Mouse (Mus musculus): ENCODE measurements around the gene E130208F15Rik. TPM values are rescaled to one million over a fixed set of nuclear protein-coding genes. Genes with fewer than 3 reads are reported as not detected.

The E130208F15Rik gene
- polyA plus RNA-seq, 1 experiment from 2014 or later, result not detected

DNA sequence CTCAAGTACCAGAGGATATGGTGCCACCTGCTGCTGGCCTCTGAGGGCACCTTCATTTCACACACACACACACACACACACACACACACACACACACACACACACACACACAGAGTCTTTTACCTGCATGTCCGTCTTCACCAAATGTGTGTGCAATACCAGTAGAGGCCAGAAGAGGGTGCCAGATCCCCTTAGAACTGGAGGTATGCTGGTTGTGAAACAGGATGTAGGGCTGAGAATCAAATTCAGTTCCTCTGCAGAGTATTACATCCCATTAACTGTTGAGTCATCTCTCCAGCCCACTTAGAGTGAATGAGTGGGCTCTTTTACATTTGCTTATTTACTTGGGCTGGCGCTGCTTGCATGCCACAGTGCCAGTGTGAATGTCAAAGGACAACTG is 3.8 kb downstream of the E130208F15Rik start:
- Histone ChIP-seq H3K9me3 (ENCODE audit: control insufficient read depth, low read length) (no peaks in the 10 kb centered on the region), H3K4me1 (ENCODE audit: control insufficient read depth, insufficient read depth, low read length) (peaks cover 14% of the 10 kb centered on the region), H3K9ac (ENCODE audit: low read length) (no peak overlapping the region), H3K4me3 (ENCODE audit: low read depth, low read length) (no peak overlapping the region), H3K27ac (ENCODE audit: low read depth, low read length) (no peak overlapping the region), H3K27me3 (ENCODE audit: control insufficient read depth, insufficient read depth, low read length) (no peaks in the 10 kb centered on the region), H3K4me2 (no peak overlapping the region), H3K36me3 (ENCODE audit: control insufficient read depth, insufficient read depth, low read length) (no peaks in the 10 kb centered on the region)
- peak; percentile 89 for DNase-seq (ENCODE audit: low spot score, missing footprints)
- no peak for ATAC-seq (ENCODE audit: low FRiP score)
- 39% methylated on average over 2 of the region's 2 CpGs for WGBS

DNA sequence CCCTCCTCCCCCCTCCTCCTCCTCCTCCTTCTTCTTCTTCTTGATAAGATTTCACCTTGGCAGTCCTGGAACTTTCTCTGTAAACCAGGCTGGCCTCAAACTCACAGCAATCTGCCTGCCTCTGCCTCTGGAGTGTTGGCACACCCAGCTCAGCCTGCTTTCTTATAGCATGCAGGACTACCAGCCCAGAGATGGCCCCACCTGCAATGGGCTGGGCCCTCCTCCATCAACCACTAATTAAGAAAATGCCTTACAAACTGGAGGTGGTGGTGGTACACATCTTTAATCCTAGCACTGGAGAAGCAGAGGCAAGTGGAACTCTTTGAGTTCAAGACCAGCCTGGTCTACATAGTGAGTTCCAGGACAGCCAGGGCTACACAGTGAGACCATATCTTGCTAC is 4.9 kb downstream of the E130208F15Rik start:
- no peaks in the 10 kb centered on the region for H3K9me3 ChIP-seq (ENCODE audit: control insufficient read depth, low read length)
- H3K4me2 ChIP-seq, result no peak overlapping the region
- H3K4me3 ChIP-seq (ENCODE audit: low read depth, low read length), result no peak overlapping the region
- peaks cover 6% of the 10 kb centered on the region for H3K4me1 ChIP-seq (ENCODE audit: control insufficient read depth, insufficient read depth, low read length)
- H3K36me3 ChIP-seq (ENCODE audit: control insufficient read depth, insufficient read depth, low read length), result no peaks in the 10 kb centered on the region
- ATAC-seq (ENCODE audit: low FRiP score) (no peak), DNase-seq (ENCODE audit: low spot score, missing footprints) (peak; percentile 45)
- H3K27me3 ChIP-seq (ENCODE audit: control insufficient read depth, insufficient read depth, low read length), result no peaks in the 10 kb centered on the region
- no peak overlapping the region for H3K27ac ChIP-seq (ENCODE audit: low read depth, low read length)
- no peak overlapping the region for H3K9ac ChIP-seq (ENCODE audit: low read length)

DNA sequence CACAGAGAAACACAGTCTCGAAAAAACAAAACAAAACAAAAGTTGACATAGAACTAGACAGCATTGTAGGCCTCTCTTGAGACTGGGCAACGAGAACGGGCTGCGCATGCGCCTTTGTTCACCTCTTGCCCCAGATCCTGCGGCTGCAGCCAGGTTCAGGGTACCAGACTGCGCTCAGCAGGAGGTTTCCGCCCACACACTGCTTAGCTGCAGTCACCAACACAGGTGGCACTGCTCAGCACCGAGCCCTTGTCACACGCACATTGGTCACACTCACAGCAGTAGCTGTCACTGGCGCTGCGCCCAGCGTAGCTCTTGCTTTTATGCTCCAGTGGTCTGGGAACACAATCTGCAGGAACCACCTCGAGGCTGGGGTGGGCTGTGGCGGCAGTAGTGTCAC is 5.6 kb downstream of the E130208F15Rik start:
- no peaks in the 10 kb centered on the region for H3K27me3 ChIP-seq (ENCODE audit: control insufficient read depth, insufficient read depth, low read length)
- peaks cover 5% of the 10 kb centered on the region; the same call in 1 of the 2 replicates for H3K4me1 ChIP-seq (ENCODE audit: control insufficient read depth, insufficient read depth, low read length)
- 64% methylated on average over 15 of the region's 15 CpGs for WGBS
- DNase-seq (ENCODE audit: low spot score, missing footprints), result peak; percentile 4
- H3K9ac ChIP-seq (ENCODE audit: low read length), result no peak overlapping the region
- no peaks in the 10 kb centered on the region for H3K9me3 ChIP-seq (ENCODE audit: control insufficient read depth, low read length)
- no peak for ATAC-seq (ENCODE audit: low FRiP score)
- no peak overlapping the region for H3K4me3 ChIP-seq (ENCODE audit: low read depth, low read length)
- H3K36me3 ChIP-seq (ENCODE audit: control insufficient read depth, insufficient read depth, low read length), result no peaks in the 10 kb centered on the region
- no peak overlapping the region for H3K4me2 ChIP-seq
- no peak overlapping the region for H3K27ac ChIP-seq (ENCODE audit: low read depth, low read length)

DNA sequence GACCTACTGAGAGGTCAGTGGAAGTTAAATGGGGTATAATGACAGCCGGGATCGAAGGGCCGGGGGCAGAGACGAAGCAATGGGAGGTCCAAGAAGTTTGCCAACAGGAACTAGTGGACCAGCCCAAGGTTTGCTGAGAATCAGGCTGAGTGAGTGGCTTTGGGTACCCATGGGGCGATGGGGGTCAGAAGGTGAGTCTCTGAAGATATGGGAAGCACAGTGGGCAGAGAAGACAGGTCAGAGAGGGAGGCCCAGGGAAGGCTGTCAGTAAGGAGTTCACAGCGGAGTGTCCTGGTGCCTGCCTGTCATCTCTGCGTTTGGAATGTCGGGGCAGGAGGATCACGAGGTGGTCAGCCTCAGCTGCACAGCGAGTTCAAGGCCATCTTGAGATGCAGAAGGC is 6.8 kb downstream of the E130208F15Rik start:
- H3K27ac ChIP-seq (ENCODE audit: low read depth, low read length), result no peak overlapping the region
- WGBS, result 56% methylated on average over 10 of the region's 10 CpGs
- H3K9me3 ChIP-seq (ENCODE audit: control insufficient read depth, low read length), result no peaks in the 10 kb centered on the region
- DNase-seq (ENCODE audit: low spot score, missing footprints), result peak; percentile 49
- no peaks in the 10 kb centered on the region for H3K36me3 ChIP-seq (ENCODE audit: control insufficient read depth, insufficient read depth, low read length)
- H3K27me3 ChIP-seq (ENCODE audit: control insufficient read depth, insufficient read depth, low read length), result peaks cover under 1% of the 10 kb centered on the region
- H3K4me3 ChIP-seq (ENCODE audit: low read depth, low read length), result no peak overlapping the region
- no peak overlapping the region for H3K9ac ChIP-seq (ENCODE audit: low read length)
- H3K4me1 ChIP-seq (ENCODE audit: control insufficient read depth, insufficient read depth, low read length), result no peaks in the 10 kb centered on the region
- no peak overlapping the region for H3K4me2 ChIP-seq
- ATAC-seq (ENCODE audit: low FRiP score), result no peak

DNA sequence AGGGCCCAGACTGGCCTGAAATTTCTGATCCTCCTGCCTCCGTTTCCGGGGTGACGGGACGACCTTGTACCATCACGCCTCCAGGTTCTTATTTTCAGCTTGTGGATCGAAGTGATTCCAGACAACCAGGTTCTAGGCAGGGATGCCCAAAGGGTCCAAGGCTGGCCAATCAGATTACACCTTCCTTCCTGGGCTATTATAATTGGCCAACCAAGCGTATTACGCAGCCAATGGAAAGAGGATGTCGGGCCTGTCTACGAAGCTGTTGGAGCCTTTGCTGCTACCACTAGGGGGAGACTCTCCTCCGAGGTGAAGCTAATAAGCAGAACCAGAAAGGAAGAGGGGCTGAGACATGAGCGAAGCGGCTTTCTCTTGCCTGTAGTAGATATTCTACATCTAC is 10.3 kb downstream of the E130208F15Rik start:
- peak overlapping the region; percentile 10 for H3K4me3 ChIP-seq (ENCODE audit: low read depth, low read length)

DNA sequence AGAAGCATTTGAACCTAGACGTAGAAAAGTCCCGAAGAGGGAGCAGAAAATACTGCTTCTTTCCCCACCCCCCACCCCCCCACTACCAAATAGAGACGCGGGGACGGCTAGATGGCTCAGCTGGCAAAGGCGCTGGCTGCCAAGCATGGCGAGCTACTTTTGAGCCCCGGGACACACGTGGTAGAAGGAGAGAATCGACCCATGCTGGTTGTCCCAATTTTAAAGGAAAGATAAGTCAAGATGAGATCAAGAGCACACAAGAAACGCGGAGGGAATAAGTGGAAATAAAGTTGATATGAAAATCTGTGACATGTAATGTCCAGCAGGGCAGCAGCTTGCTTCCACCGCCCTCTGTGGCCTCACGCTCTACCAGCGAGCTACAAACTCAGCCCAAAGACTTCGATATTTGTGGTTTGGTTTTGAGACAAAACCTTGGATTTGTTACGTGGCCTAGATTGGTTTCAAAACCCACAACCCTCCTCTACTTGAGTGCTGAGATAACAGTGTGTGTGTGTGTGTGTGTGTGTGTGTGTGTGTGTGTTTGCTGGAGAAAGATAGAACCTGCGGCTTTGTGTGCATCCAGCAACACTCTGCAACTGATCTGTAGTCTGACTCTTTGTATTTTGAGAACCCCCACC is 11.2 kb downstream of the E130208F15Rik start:
- Histone ChIP-seq H3K4me2 (no peak overlapping the region), H3K27me3 (ENCODE audit: control insufficient read depth, insufficient read depth, low read length) (peaks cover 7% of the 10 kb centered on the region), H3K9ac (ENCODE audit: low read length) (no peak overlapping the region), H3K4me3 (ENCODE audit: low read depth, low read length) (no peak overlapping the region), H3K36me3 (ENCODE audit: control insufficient read depth, insufficient read depth, low read length) (no peaks in the 10 kb centered on the region), H3K4me1 (ENCODE audit: control insufficient read depth, insufficient read depth, low read length) (no peaks in the 10 kb centered on the region), H3K27ac (ENCODE audit: low read depth, low read length) (no peak overlapping the region), H3K9me3 (ENCODE audit: control insufficient read depth, low read length) (no peaks in the 10 kb centered on the region)
- 68% methylated on average over 18 of the region's 18 CpGs for WGBS
- no peak for ATAC-seq (ENCODE audit: low FRiP score)
- peak; percentile 60 for DNase-seq (ENCODE audit: low spot score, missing footprints)

More for the DNA sequence above, 10.3 kb downstream of the E130208F15Rik start:
- peak overlapping the region; percentile 34 for H3K4me2 ChIP-seq
- ATAC-seq (ENCODE audit: low FRiP score), result peak; percentile 97
- peaks cover 7% of the 10 kb centered on the region for H3K27me3 ChIP-seq (ENCODE audit: control insufficient read depth, insufficient read depth, low read length)
- no peaks in the 10 kb centered on the region for H3K9me3 ChIP-seq (ENCODE audit: control insufficient read depth, low read length)
- no peak overlapping the region for H3K9ac ChIP-seq (ENCODE audit: low read length)
- no peak overlapping the region for H3K27ac ChIP-seq (ENCODE audit: low read depth, low read length)
- H3K36me3 ChIP-seq (ENCODE audit: control insufficient read depth, insufficient read depth, low read length), result no peaks in the 10 kb centered on the region
- WGBS, result 5% methylated on average over 13 of the region's 13 CpGs
- DNase-seq (ENCODE audit: low spot score, missing footprints), result peak; percentile 97
- H3K4me1 ChIP-seq (ENCODE audit: control insufficient read depth, insufficient read depth, low read length), result no peaks in the 10 kb centered on the region

DNA sequence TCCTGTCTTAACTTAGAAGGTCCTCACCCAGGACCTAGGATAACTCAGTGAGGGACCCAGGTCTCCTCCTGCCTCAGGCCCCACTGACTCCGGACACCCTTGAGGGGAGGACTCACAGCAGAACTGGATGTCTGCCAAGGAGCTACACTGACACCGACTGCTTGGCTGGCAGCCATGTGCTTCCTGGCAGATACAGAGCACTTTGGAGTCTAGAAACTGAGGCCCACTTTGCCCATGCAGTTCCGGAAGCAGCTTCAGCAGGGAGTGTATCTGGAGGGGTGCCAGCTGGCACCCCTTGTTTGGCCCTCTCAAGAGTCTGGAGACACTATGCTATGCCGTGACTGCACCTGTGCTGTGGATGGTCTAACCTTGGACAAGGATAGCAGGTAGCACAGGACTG is 11.9 kb downstream of the E130208F15Rik start:
- H3K27me3 ChIP-seq (ENCODE audit: control insufficient read depth, insufficient read depth, low read length), result peaks cover 7% of the 10 kb centered on the region
- no peak overlapping the region for H3K9ac ChIP-seq (ENCODE audit: low read length)
- ATAC-seq (ENCODE audit: low FRiP score), result no peak
- 83% methylated on average over 4 of the region's 4 CpGs for WGBS
- H3K27ac ChIP-seq (ENCODE audit: low read depth, low read length), result no peak overlapping the region
- no peak overlapping the region for H3K4me3 ChIP-seq (ENCODE audit: low read depth, low read length)
- no peak for DNase-seq (ENCODE audit: low spot score, missing footprints)
- no peaks in the 10 kb centered on the region for H3K4me1 ChIP-seq (ENCODE audit: control insufficient read depth, insufficient read depth, low read length)
- no peaks in the 10 kb centered on the region for H3K36me3 ChIP-seq (ENCODE audit: control insufficient read depth, insufficient read depth, low read length)
- H3K9me3 ChIP-seq (ENCODE audit: control insufficient read depth, low read length), result no peaks in the 10 kb centered on the region
- H3K4me2 ChIP-seq, result no peak overlapping the region

DNA sequence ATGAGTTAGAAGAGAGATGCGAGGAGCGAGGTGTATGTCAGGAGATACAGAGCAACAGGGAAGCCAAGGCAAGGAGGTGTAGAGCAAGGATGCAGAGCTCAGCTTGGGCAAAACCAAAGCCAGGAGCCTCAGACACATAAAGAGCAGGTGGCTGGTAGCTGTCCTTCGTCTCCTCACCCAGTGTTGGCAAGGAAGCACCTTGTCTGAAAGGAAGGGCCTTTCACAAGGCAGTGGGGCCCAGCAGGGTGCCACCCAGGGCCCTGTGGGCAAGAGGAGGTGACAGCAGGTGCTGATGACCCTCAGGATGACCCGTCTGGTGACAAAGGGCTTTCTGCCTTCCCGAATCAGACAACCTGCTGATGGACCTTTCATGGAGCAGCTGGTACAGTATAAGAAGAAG is 13.0 kb downstream of the E130208F15Rik start:
- Histone ChIP-seq H3K9me3 (ENCODE audit: control insufficient read depth, low read length) (no peaks in the 10 kb centered on the region), H3K9ac (ENCODE audit: low read length) (no peak overlapping the region), H3K36me3 (ENCODE audit: control insufficient read depth, insufficient read depth, low read length) (no peaks in the 10 kb centered on the region), H3K4me3 (ENCODE audit: low read depth, low read length) (no peak overlapping the region), H3K27ac (ENCODE audit: low read depth, low read length) (no peak overlapping the region), H3K4me1 (ENCODE audit: control insufficient read depth, insufficient read depth, low read length) (no peaks in the 10 kb centered on the region), H3K27me3 (ENCODE audit: control insufficient read depth, insufficient read depth, low read length) (peaks cover 7% of the 10 kb centered on the region), H3K4me2 (no peak overlapping the region)
- 62% methylated on average over 5 of the region's 5 CpGs for WGBS
- DNase-seq (ENCODE audit: low spot score, missing footprints) (peak; percentile 74), ATAC-seq (ENCODE audit: low FRiP score) (no peak)

DNA sequence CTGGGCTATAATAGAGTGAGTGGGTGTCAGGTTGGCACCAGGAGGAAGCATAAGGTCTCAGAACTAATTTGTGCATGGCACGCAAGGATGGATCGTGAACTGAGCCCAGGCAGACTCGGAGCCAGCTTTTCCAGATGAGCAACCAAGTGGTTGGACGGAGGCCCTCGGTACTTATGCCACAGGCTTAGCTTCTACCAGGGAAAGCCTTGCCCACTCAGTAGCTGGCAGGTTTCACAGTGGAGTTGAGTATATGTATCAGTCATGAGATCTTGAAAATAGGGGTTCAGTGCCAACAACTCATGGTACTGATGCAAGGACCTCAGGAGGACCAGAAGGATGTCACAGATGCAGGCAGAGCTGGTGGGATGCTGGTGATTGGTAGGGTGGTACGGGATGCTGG is 14.1 kb downstream of the E130208F15Rik start:
- Histone ChIP-seq H3K4me2 (no peak overlapping the region), H3K36me3 (ENCODE audit: control insufficient read depth, insufficient read depth, low read length) (no peaks in the 10 kb centered on the region), H3K4me3 (ENCODE audit: low read depth, low read length) (no peak overlapping the region), H3K27me3 (ENCODE audit: control insufficient read depth, insufficient read depth, low read length) (peaks cover 7% of the 10 kb centered on the region), H3K27ac (ENCODE audit: low read depth, low read length) (no peak overlapping the region), H3K4me1 (ENCODE audit: control insufficient read depth, insufficient read depth, low read length) (no peaks in the 10 kb centered on the region), H3K9me3 (ENCODE audit: control insufficient read depth, low read length) (no peaks in the 10 kb centered on the region), H3K9ac (ENCODE audit: low read length) (no peak overlapping the region)
- 81% methylated on average over 6 of the region's 6 CpGs for WGBS
- peak; percentile 66 for DNase-seq (ENCODE audit: low spot score, missing footprints)
- ATAC-seq (ENCODE audit: low FRiP score), result no peak
